Mouse (Mus musculus) heart, embryonic 16.5 days (tissue): Measurements from ENCODE around the gene Cnot3. TPM values are rescaled to one million over a fixed set of nuclear protein-coding genes. Genes with fewer than 3 reads are reported as not detected.
A peak's percentile ranks its signal among the peaks of the same experiment; 100 is the strongest.
"Not testable (repeated sequence)": the region's sequence is repeated elsewhere in the genome, so short reads cannot be mapped to it uniquely, and the experiment has no call there.

Experiments
- ATAC-seq: fragments of 200-750 bp; cut with Nextera tagmentation; replicated peaks from 2 replicates; pipeline ENCODE4 v1.8.0; 2017; ENCODE audit warnings: moderate number of reproducible peaks; ENCODE audit not compliant: insufficient read depth, low FRiP score; ENCODE audit errors: extremely low read depth
- H3K27ac ChIP-seq: fragments of 300-500 bp; sonication (generic); 2 replicates; pipeline ENCODE4 v1.5.1; 2014; ENCODE audit warnings: mild to moderate bottlenecking, low read length, control low read depth, moderate library complexity
- H3K27me3 ChIP-seq: fragments of 300-500 bp; sonication (generic); 2 replicates; pipeline ENCODE4 v1.6.1; 2014; ENCODE audit warnings: low read length, mixed read lengths; ENCODE audit not compliant: control insufficient read depth, insufficient read depth
- H3K36me3 ChIP-seq: fragments of 300-500 bp; sonication (generic); 2 replicates; pipeline ENCODE4 v1.6.1; 2014; ENCODE audit not compliant: control insufficient read depth, insufficient read depth
- H3K4me1 ChIP-seq: fragments of 300-500 bp; sonication (generic); 2 replicates; pipeline ENCODE4 v1.6.1; 2014; ENCODE audit warnings: low read length, mixed read lengths; ENCODE audit not compliant: control insufficient read depth, insufficient read depth
- H3K4me2 ChIP-seq: fragments of 300-500 bp; sonication (generic); 2 replicates; pipeline ENCODE4 v1.6.1; 2014; ENCODE audit warnings: low read depth, mild to moderate bottlenecking, control low read depth, low read length
- H3K4me3 ChIP-seq: fragments of 300-500 bp; sonication (generic); 2 replicates; pipeline ENCODE4 v1.5.1; 2014; ENCODE audit warnings: mild to moderate bottlenecking, control low read depth, low read length
- H3K9ac ChIP-seq: fragments of 300-500 bp; sonication (generic); 2 replicates; pipeline ENCODE4 v1.6.1; 2014; ENCODE audit warnings: low read length, control low read depth
- H3K9me3 ChIP-seq: fragments of 300-500 bp; sonication (generic); replicated peaks from 2 replicates; pipeline ENCODE4 v1.6.1; 2016; ENCODE audit warnings: low read length; ENCODE audit not compliant: control insufficient read depth
- WGBS: fragments of 180-500 bp; shearing (Covaris S2); extraction: QIAGEN DNeasy Blood & Tissue Kit; methylation state at CpG from one replicate; pipeline ENCODE4 v1.1.7; 2014; 5-methylcytosine and 5-hydroxymethylcytosine counted together
- polyA plus RNA-seq: library from polyadenylated mRNA; unstranded; fragments of >200 nt; fragmentation: Nextera tagmentation; extraction: Ambion mirVana; gene quantifications from 2 replicates; pipeline ENCODE4 v1.2.1, GENCODE M21; 2015

Cnot3 gene
- polyA plus RNA-seq, 1 experiment from 2014 or later, result 32.9 TPM

- Histone ChIP-seq H3K9me3 (no peaks in the 10 kb centered on the region), H3K27me3 (no peaks in the 10 kb centered on the region), H3K4me1 (peaks cover 20% of the 10 kb centered on the region), H3K9ac (peak overlapping the region; percentile 69), H3K4me2 (peak overlapping the region; percentile 92), H3K27ac (peak overlapping the region; percentile 98), H3K4me3 (peak overlapping the region; percentile 89), H3K36me3 (peaks cover 47% of the 10 kb centered on the region)
- peak; percentile 28; the same call in 1 of the 2 replicates for ATAC-seq
- 20% methylated on average over 6 of the region's 6 CpGs for WGBS
Observed at GRCm38 (mm10) chr7:3703148-3703878, 58.2 kb downstream of the Cnot3 start.

- Histone ChIP-seq H3K36me3 (peaks cover 41% of the 10 kb centered on the region), H3K9ac (peak within 1 kb of the TSS; percentile 89), H3K27me3 (no peaks in the 10 kb centered on the region), H3K4me2 (peak within 1 kb of the TSS; percentile 92), H3K9me3 (no peaks in the 10 kb centered on the region), H3K4me3 (peak within 1 kb of the TSS; percentile 89), H3K27ac (peak within 1 kb of the TSS; percentile 98), H3K4me1 (peaks cover 20% of the 10 kb centered on the region)
- WGBS, result 2% methylated on average over 42 of the region's 42 CpGs
- ATAC-seq, result peak; percentile 94
Observed at GRCm38 (mm10) chr7:3703879-3704441, 58.9 kb downstream of the Cnot3 start, which contains the start of gene Rps9. Gene Rps9 (plus strand): TSS chr7:3703993.

- Histone ChIP-seq H3K4me1 (peaks cover 20% of the 10 kb centered on the region), H3K27me3 (no peaks in the 10 kb centered on the region), H3K4me3 (peak overlapping the region; percentile 89), H3K9me3 (no peaks in the 10 kb centered on the region), H3K27ac (peak overlapping the region; percentile 98), H3K9ac (peak overlapping the region; percentile 89), H3K4me2 (peak overlapping the region; percentile 92), H3K36me3 (peaks cover 38% of the 10 kb centered on the region)
- WGBS, result under 1% methylated on average over 20 of the region's 20 CpGs
- 0 out of 2 replicates have a peak, but pooled peaks have one; percentile 22 for ATAC-seq
Observed at GRCm38 (mm10) chr7:3704475-3704874, 59.4 kb downstream of the Cnot3 start.

DNA sequence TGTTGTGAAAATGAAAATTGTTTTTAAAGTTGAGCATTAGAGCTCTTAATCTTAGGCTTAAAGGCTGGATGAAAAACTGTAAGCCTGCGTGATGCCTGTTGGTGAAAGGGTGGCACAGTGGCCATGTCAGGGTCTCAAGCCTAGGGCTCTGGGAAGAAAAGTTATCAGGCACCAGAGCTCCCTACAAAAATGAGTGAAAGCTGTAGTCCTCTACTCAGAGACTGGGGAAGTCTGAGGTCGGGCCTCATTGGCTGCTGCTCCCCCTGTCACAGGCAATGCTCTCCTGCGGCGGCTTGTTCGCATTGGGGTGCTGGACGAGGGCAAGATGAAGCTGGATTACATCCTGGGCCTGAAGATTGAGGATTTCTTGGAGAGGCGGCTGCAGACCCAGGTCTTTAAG is 60.4 kb downstream of the Cnot3 start:
- not testable (repeated sequence) for H3K27me3 ChIP-seq, ATAC-seq, H3K9me3 ChIP-seq
- Histone ChIP-seq H3K4me3 (peak overlapping the region; percentile 89), H3K9ac (peak overlapping the region; percentile 89), H3K36me3 (peaks cover 32% of the 10 kb centered on the region), H3K4me1 (peaks cover 20% of the 10 kb centered on the region), H3K4me2 (peak overlapping the region; percentile 92), H3K27ac (0 out of 2 replicates have a peak overlapping the region, but pooled peaks have one; percentile 1)
- 3% methylated on average over 6 of the region's 7 CpGs for WGBS

GRCm38 (mm10) chr7:3705911-3706310 is 60.8 kb downstream of the Cnot3 start:
- Histone ChIP-seq H3K27me3 (no peaks in the 10 kb centered on the region), H3K4me2 (peak overlapping the region; percentile 92), H3K9me3 (no peaks in the 10 kb centered on the region), H3K27ac (peak overlapping the region; percentile 1; the same call in 1 of the 2 replicates), H3K4me1 (peaks cover 20% of the 10 kb centered on the region), H3K4me3 (peak overlapping the region; percentile 89), H3K9ac (peak overlapping the region; percentile 89), H3K36me3 (peaks cover 30% of the 10 kb centered on the region)
- WGBS, result 22% methylated on average over 6 of the region's 6 CpGs
- ATAC-seq, result no peak

DNA sequence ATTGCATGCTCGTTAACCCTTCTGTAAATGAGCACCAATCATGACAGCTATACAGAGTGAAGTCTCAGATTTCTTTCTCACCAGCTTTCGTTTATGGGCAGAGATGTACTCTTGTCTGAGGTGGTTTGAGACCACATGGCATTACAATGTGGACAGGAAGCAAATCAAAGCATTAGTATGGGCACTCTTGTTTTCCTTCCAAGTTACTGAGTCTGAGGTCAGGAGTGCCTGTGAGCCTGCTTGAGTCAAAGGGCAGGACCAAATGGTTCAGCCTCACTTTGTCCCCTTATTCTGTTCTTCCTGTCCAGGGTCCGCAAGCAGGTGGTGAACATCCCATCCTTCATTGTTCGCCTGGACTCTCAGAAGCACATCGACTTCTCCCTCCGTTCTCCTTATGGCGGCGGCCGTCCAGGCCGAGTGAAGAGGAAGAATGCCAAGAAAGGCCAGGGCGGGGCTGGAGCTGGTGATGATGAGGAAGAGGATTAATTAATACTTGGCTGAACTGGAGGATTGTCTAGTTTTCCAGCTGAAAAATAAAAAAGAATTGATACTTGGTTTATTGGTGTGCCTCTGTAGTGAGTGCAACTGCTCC is 61.4 kb downstream of the Cnot3 start:
- Histone ChIP-seq H3K4me1 (peaks cover 20% of the 10 kb centered on the region), H3K9ac (peak overlapping the region; percentile 89), H3K9me3 (no peaks in the 10 kb centered on the region), H3K4me3 (peak overlapping the region; percentile 89), H3K36me3 (peaks cover 24% of the 10 kb centered on the region), H3K4me2 (peak overlapping the region; percentile 92), H3K27ac (no peak overlapping the region; the same call in 1 of the 2 replicates), H3K27me3 (no peaks in the 10 kb centered on the region)
- no peak for ATAC-seq
- WGBS, result 59% methylated on average over 11 of the region's 11 CpGs

- Histone ChIP-seq H3K4me2 (no peak overlapping the region), H3K4me1 (peaks cover 20% of the 10 kb centered on the region), H3K27ac (0 out of 2 replicates have a peak overlapping the region, but pooled peaks have one; percentile 18), H3K36me3 (peaks cover 22% of the 10 kb centered on the region), H3K27me3 (no peaks in the 10 kb centered on the region), H3K4me3 (no peak overlapping the region; the same call in 1 of the 2 replicates), H3K9ac (no peak overlapping the region), H3K9me3 (no peaks in the 10 kb centered on the region)
- ATAC-seq, result no peak
- WGBS, result 45% methylated on average over 4 of the region's 4 CpGs
Observed at GRCm38 (mm10) chr7:3707027-3707426, 62.0 kb downstream of the Cnot3 start.

DNA sequence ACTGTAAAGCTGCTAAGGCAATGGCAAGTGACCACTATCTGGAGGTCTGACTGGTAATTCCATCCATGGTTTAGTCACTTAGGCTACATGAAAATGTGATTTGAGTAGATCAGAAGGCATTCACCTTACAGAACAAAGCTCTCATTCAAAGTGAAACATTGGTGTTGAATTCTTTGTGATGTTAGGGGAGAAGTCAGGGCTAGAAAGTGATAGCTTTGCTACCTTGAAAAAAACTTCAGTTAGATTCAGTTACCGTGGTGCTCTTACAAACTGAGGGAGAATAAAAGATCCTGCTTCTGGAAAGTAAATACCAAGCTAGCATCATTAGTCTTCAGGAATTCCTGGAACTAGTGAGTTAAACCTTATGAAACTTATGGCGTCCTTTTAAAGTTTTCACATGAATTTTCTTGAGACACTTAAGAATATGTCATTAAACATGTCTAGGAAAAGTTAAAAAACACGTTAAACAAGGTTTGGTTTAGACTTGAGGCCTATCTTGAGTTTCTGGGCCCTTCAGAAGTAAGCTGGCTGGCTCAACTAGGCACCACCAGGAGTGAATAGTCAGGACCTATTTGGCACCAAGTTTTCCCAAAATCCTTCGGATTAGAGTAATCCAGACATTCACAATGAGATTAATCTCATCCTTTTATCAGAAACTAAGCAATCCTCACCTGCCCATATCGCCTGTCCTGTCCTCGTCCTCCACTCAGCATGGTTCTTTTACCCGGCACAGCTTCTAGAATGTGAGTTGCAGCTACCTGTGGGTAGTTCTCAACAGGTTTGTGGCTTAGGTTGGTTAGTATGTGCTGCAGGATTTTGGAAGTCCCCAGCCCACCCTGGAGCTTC is 62.7 kb downstream of the Cnot3 start:
- Histone ChIP-seq H3K36me3 (peaks cover 22% of the 10 kb centered on the region), H3K4me3 (no peak overlapping the region), H3K27me3 (no peaks in the 10 kb centered on the region), H3K9me3 (no peaks in the 10 kb centered on the region), H3K9ac (no peak overlapping the region), H3K4me2 (no peak overlapping the region), H3K27ac (no peak overlapping the region), H3K4me1 (peaks cover 20% of the 10 kb centered on the region)
- WGBS, result 48% methylated on average over 7 of the region's 7 CpGs
- ATAC-seq, result no peak
